Mouse (Mus musculus): Measurements from ENCODE around the gene Smad6. TPM values are rescaled to one million over a fixed set of nuclear protein-coding genes. Genes with fewer than 3 reads are reported as not detected.

Smad6 gene
- total RNA-seq, 2 experiments from 2014 or later: 0.56 to 1.3 TPM

- ATAC-seq (replicated peaks; ENCODE audit: poor library complexity, severe bottlenecking): no peak
These were observed 56.3 kb downstream of the Smad6 start for GRCm38 (mm10) chr9:63965579-63965981.

- ATAC-seq (replicated peaks; ENCODE audit: poor library complexity, severe bottlenecking): no peak
These were observed 60.0 kb downstream of the Smad6 start for GRCm38 (mm10) chr9:63961881-63962280.

- no peak for ATAC-seq (replicated peaks; ENCODE audit: poor library complexity, severe bottlenecking)
These were observed 61.1 kb downstream of the Smad6 start for GRCm38 (mm10) chr9:63960829-63961185.

- peak; percentile 58 for ATAC-seq (replicated peaks; ENCODE audit: poor library complexity, severe bottlenecking)
These were observed 61.7 kb downstream of the Smad6 start for GRCm38 (mm10) chr9:63959933-63960828.

GRCm38 (mm10) chr9:63959129-63959932 lies 62.5 kb downstream of the Smad6 start:
- ATAC-seq (replicated peaks; ENCODE audit: poor library complexity, severe bottlenecking): no peak

GRCm38 (mm10) chr9:63958337-63959030 lies 63.4 kb downstream of the Smad6 start:
- no peak for ATAC-seq (replicated peaks; ENCODE audit: poor library complexity, severe bottlenecking)

GRCm38 (mm10) chr9:63957647-63958185 lies 64.1 kb downstream of the Smad6 start:
- no peak for ATAC-seq (replicated peaks; ENCODE audit: poor library complexity, severe bottlenecking)

- ATAC-seq (replicated peaks; ENCODE audit: poor library complexity, severe bottlenecking): peak; percentile 89
These were observed 65.8 kb downstream of the Smad6 start for GRCm38 (mm10) chr9:63956052-63956451.

GRCm38 (mm10) chr9:63953691-63954090 lies 68.2 kb downstream of the Smad6 start:
- ATAC-seq (replicated peaks; ENCODE audit: poor library complexity, severe bottlenecking): no peak

GRCm38 (mm10) chr9:63952591-63952990 lies 69.3 kb downstream of the Smad6 start:
- ATAC-seq (replicated peaks; ENCODE audit: poor library complexity, severe bottlenecking): no peak

- no peak for ATAC-seq (replicated peaks; ENCODE audit: poor library complexity, severe bottlenecking)
These were observed 71.5 kb downstream of the Smad6 start for GRCm38 (mm10) chr9:63950357-63950756.

- ATAC-seq (replicated peaks; ENCODE audit: poor library complexity, severe bottlenecking): no peak
These were observed 72.5 kb downstream of the Smad6 start for GRCm38 (mm10) chr9:63949393-63949792.

GRCm38 (mm10) chr9:63942608-63942982 lies 79.3 kb downstream of the Smad6 start:
- ATAC-seq (replicated peaks; ENCODE audit: poor library complexity, severe bottlenecking): no peak

GRCm38 (mm10) chr9:63941747-63942607 lies 79.9 kb downstream of the Smad6 start:
- no peak for ATAC-seq (replicated peaks; ENCODE audit: poor library complexity, severe bottlenecking)

- no peak for ATAC-seq (replicated peaks; ENCODE audit: poor library complexity, severe bottlenecking)
These were observed 85.6 kb downstream of the Smad6 start for GRCm38 (mm10) chr9:63936256-63936655.

GRCm38 (mm10) chr9:63933068-63933467 lies 88.8 kb downstream of the Smad6 start:
- peak; percentile 73 for ATAC-seq (replicated peaks; ENCODE audit: poor library complexity, severe bottlenecking)

GRCm38 (mm10) chr9:63927340-63928049 lies 94.4 kb downstream of the Smad6 start:
- ATAC-seq (replicated peaks; ENCODE audit: poor library complexity, severe bottlenecking): no peak

- ATAC-seq (replicated peaks; ENCODE audit: poor library complexity, severe bottlenecking): no peak
These were observed 95.5 kb downstream of the Smad6 start for GRCm38 (mm10) chr9:63926377-63926776.

- ATAC-seq (replicated peaks; ENCODE audit: poor library complexity, severe bottlenecking): no peak
These were observed 98.6 kb downstream of the Smad6 start for GRCm38 (mm10) chr9:63923190-63923717.

Measured in granulocyte monocyte progenitor cell, adult 5-6 weeks (primary cell).